Mouse (Mus musculus) heart, adult 2 months (tissue): Measurements from ENCODE around the gene Rph3al.

ENCODE experiments used
- CTCF ChIP-seq: fragments of 200-600 bp; IDR thresholded peaks from 2 replicates; pipeline ENCODE4 v1.8.1; 2022; ENCODE audit warnings: antibody characterized with exemption, mild to moderate bottlenecking, moderate library complexity
- EP300 ChIP-seq: fragments of 200-500 bp; IDR thresholded peaks from 2 replicates; pipeline ENCODE4 v1.6.1; 2011; ENCODE audit warnings: low read depth, low read length, control low read depth; ENCODE audit not compliant: insufficient read depth
- POLR2A ChIP-seq: fragments of 200-500 bp; IDR thresholded peaks from 2 replicates; pipeline ENCODE4 v1.6.1; 2011; ENCODE audit warnings: mild to moderate bottlenecking, low read depth, low read length, control low read depth; ENCODE audit not compliant: insufficient read depth

DNA sequence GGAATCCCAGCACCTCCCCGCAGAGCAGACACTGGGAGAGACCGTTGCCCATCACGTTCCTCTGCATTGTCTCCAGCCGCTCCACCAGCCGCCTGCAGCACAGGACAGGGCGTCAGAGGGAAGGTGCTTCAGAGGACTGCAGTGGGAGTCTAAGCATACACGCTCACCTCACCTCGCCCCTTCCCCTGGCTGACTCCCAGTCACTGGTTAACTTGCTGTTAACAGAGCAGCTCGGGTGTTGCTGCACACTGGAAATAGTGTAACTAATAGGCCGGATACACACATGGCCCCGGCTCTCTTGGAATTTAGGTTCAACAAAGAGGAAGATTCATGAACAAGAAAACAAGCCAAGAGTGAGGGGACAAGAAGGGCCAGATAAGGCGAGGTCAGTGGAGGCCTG lies 31.7 kb downstream of the Rph3al start:
- TF ChIP-seq CTCF (no peak), POLR2A (no peak), EP300 (no peak)
